Mouse (Mus musculus): ENCODE measurements around the gene Hes3. TPM values are rescaled to one million over a fixed set of nuclear protein-coding genes. Genes with fewer than 3 reads are reported as not detected.

The Hes3 gene
- total RNA-seq, 2 experiments from 2014 or later, result 0.35 TPM; not detected in 1

DNA sequence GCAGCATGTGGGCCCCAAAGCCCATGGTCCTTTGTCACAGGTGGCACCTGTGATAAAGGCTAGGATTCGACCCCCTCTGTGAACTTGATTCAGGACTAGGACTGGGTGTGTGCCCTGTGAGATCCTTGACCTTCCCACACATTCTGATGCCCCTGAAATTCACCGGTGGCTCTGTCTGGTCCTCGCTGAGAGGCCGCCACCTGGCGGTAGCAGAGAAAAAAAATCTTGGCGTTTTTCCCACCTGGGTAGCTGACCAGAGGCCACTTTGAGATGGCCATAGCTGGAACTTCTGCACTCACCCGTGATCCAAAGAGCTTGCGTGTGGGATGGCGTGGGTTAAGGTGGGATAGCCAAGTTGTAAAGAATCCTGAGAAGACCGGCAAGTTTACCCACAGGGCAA lies 6.0 kb downstream of the Hes3 start:
- peak in 1 of 2 experiments; percentile 50 for DNase-seq (ENCODE audit: low spot score in 2 of 2)
- intact Hi-C loops (cut with DNase I), result loop anchor here (2.0 kb wide), 1 partner anchor 113 kb away; no protein-coding TSS in a partner anchor

DNA sequence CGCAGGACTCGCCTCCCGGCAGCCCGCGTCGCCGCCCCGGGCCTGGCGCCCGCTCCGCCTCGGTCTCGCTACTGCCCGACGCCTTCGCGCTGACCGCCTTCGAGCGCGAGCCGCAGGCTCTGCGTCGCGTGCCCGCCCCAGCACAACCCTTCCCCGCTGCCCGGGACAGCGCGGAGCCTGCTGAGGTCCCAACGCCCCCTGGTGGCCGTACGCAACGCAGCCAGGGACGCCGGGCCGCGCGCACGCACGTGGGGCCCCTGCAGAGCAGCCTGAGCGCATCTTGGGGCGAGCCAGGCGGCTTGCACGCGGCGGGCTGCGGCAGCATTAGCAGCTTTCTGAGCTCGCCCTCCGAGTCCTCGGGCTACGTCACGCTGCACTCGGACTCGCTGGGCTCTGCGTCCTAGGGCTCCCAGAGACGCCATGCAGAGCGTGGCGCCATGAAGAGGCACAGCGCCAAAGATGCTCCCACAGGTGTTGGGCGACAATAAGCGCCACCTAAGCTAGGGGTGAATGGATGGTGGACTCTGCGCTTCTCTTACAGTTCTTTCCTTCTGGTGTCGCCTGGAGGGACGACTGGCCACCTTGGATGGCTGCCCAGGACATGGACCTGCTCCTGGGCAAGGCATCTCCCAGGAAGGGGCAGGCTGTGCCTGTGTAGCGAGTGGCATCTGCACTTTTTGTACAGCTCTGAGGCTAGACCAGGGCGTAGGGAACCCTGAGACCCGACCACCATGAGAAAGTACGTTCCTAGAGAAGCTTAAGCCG lies 8.1 kb downstream of the Hes3 start:
- peak; percentile 86 to 88 for DNase-seq (ENCODE audit: low spot score in 2 of 2)
- intact Hi-C loops (cut with DNase I), result no loop called here

DNA sequence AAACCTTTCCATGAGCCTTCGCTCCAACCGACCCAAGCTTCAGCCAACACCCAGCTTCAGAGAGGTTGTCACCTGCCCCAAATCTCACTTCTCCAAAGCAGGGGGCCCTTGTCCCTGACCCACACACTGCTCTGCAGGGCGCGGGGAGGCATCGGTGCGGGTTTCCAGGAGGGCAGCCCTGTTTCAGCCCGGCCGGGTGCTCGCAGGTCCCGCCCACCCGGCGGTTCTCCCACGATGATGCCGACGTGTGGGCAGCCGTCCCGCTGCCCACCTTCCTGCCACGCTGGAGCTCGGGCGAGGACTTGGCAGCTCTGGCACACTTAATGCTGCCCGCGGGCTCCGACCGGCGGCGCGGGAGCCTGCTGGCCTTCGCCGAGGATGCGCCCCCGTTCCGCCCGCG lies 8.7 kb downstream of the Hes3 start:
- intact Hi-C loops (cut with DNase I), result no loop called here
- no peak for DNase-seq (ENCODE audit: low spot score in 2 of 2)

DNA sequence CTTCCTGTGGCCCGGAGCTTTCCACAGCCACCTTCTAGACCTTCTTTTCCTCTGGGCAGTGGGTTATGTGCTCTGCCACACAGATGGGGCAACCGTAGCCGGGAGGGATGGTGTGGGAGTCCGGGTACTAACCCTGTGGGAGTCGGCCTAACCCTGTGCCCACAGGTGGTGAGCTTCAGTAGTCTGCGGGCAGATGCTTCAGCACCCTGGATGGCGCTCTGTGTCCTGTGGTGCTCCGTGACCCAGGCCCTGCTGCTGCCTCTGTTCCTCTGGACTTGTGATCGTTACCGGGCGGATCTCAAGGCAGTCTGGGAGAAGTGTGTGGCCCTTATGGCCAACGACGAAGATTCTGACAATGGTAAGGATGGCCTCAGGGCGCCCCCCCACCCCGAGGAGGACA lies 9.9 kb downstream of the Hes3 start:
- intact Hi-C loops (cut with DNase I), result no loop called here
- no peak for DNase-seq (ENCODE audit: low spot score in 2 of 2)

DNA sequence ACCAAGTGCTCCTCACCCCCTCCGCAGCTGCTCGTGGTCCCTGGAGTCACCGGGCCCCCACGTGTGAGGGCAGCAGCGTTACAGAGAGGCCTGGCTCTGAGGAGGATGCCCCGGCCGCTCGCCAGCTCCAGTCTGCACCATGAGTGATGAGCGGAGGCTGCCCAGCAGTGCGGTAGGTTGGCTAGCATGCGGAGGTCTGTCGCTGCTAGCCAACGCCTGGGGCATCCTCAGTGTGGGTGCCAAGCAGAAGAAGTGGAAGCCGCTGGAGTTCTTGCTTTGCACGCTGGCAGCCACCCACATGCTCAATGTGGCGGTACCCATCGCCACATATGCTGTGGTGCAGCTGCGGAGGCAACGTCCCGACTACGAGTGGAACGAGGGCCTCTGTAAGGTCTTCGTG lies 12.5 kb downstream of the Hes3 start:
- DNase-seq (ENCODE audit: low spot score in 2 of 2), result peak; percentile 60 to 70
- intact Hi-C loops (cut with DNase I), result no loop called here

DNA sequence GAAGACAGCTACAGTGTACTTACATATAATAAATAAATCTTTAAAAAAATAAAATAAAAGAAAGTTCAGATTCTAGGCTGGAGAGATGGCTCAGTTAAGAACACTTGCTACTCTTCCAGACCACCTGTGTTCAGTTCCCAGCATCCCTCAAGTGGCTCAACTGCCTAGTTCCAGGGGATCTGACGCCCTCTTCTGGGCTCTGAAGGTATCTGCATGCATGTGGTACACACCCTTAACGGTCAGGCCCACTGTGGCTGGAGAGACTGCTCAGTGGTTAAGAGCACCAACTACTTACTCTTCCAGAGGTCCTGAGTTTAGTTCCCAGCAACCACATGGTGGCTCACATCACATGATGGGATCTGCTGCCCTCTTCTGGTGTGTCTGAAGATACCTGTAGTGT lies 13.5 kb downstream of the Hes3 start:
- intact Hi-C loops (cut with DNase I), result no loop called here
- no peak for DNase-seq (ENCODE audit: low spot score in 2 of 2)

DNA sequence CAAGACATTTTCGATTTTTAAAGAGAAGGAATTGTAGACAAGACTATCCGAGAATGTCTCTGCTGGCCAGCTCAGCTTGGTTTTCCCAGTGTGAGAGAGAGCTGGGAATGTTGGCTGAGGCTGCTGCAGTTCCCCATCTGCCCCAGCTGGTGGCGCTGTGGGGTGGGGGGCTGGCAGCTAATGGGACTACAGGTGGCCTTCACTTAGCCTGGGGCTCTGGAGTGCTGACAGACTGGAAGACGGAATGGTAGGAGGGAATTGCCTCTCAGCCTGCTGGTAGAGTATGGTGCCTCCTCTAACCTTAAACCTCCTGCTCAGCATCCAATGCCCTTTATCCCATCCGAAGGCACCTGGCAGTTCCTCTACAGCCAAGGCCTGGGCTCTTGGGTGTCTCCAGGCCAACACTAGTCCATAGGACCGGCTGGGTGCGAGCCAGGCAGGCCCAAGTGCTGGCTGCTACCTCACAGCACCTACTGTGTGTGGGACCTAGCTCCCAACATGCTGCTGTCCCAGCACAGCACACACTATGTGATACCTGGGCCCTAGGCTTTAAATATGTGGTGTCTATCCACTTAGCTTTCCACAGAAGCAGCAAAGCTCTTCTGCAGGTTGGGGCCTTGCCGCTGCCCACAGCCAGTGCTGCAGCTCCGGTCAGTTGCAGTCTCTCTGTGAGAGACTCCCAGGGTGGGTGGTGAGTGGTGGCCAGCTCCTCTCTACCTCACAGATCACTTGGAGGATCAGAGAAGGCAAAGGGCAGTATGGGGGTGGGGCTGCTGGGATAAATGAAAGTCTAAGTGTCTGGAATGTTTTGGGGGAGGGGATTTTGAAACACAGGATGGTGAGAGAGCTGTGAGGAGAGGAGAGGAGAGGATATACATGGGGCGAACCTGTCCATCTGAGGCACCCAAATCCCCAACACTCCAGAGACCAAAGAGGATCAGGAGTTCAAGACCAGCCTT lies 14.8 kb downstream of the Hes3 start:
- intact Hi-C loops (cut with DNase I), result no loop called here
- no peak for DNase-seq (ENCODE audit: low spot score in 2 of 2)

DNA sequence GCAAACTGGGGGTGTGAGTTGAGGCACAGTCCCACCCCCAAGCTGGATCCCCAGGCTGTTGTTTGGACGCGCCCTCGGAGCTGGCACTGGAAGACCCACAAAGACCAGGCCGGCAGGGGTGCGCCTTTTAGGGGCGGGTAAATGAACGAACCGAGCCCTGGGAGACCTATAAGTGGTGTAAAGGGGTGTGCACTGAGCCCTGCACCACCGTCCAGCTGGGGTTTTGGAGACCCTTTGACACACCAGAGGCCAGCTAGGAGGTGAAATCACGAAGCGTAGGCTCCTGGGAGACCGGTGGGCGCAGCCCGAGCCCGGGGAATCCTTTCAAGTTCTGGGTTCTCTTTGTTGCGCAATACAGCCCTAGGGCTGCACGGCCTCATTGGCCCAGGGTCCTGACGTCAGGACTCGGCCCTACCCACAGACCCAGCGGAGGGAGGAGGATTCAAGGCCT lies 16.8 kb downstream of the Hes3 start:
- intact Hi-C loops (cut with DNase I), result no loop called here
- no peak for DNase-seq (ENCODE audit: low spot score in 2 of 2)

DNA sequence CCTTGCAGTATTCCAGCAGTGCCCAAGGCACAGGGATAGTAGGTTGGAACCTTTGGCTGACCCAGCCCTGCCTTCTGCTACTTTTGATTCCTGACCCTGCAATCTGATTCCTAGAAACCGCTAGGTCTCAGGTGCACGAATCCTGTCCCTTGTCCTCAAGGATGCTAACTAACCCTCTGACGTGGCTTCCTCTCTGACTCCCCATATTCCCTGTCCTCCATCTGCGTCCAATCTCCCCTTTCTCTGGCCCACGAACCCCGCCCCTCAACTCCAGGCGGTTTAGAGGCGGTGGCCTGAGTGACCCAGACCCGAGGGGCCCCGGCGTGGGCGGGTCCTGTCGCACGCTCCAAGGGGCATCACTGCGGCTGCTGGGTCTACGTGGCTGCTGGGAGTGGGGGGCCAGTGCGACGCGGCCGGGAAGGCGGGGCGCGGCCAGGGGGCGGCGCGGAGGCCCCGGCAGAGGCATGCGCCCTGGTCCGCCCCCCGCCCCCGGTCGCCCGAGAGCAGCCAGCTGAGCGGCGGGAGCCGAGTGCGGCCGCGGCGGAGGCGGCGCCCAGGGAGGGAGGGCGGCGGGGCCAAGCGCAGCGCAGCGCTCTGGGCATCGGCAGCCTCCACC lies 17.7 kb downstream of the Hes3 start, which contains the start of gene Gpr153:
Gene Gpr153, plus strand, starts transcription at position 612 of the 616 bp plus-strand sequence.
- intact Hi-C loops (cut with DNase I), result no loop called here
- peak; percentile 48 to 72 for DNase-seq (ENCODE audit: low spot score in 2 of 2)

DNA sequence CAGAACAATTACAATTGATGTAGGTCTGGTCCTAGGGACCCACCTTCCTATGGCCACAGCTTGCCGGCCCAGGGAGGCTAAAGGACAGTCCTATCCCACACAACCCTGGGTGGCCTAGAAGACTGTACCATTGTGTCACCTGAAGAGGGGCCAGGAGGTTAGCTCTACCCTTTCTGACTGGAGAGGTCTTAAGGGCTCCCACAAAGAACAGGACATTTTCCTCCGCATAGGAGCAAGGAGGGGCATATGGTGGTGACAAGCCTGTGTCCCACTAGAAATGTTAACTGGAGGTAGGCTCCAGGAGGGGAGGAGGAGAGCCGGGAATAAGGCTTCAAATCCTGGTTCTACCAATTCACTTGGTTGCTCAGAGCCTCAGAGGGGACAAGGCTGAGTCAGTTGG lies 18.3 kb downstream of the Hes3 start:
- DNase-seq (ENCODE audit: low spot score in 2 of 2), result no peak
- intact Hi-C loops (cut with DNase I), result no loop called here

DNA sequence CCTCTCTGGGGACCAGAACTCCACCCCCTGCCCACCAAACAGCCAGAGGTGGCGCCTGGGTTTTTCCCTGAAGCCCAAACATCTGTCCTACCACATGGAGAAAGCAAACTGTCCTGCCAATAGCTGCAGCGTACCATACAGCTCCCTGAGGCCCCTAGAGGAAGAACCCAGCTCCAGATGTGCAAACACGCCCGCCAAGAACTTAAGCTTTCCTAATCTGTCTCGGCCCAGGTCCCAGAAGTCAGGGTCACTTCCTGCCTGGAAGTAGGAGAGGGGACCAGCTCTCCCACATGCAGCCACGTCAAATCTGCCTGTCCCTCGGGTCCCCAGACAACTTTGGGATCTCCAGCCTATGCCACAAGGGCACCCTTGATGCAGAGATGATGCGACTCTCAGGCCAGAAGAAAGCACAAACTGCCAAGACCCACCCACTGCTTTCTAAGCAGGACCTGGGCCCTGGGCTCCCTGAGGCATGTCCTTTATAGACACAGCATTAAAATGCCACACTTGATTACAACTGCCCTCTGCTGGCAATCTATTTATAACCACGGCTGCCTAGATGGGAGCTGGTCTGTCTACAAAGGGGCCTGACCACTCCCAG lies 18.9 kb downstream of the Hes3 start:
- intact Hi-C loops (cut with DNase I), result no loop called here
- DNase-seq (ENCODE audit: low spot score in 2 of 2), result no peak

DNA sequence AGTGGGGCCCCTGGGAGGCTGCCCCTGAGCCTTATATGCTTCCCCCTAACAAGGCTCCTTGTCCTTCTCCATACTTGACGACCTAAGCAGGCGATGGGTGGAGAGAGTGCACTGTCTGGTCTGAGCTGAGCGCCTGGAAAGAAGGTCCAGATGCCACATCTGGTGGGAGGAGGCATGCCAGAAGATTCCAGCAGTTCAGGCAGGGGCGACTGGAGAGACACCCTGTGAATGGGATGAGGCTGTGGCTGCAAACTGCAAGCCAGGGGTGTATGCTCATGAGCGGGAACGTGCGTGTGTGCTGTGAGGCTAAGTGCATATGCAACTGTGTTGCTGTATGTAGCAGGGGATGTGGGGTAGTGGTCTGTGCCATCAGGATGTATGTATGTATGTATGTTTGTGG lies 19.5 kb downstream of the Hes3 start:
- DNase-seq (ENCODE audit: low spot score in 2 of 2), result no peak
- intact Hi-C loops (cut with DNase I), result no loop called here

DNA sequence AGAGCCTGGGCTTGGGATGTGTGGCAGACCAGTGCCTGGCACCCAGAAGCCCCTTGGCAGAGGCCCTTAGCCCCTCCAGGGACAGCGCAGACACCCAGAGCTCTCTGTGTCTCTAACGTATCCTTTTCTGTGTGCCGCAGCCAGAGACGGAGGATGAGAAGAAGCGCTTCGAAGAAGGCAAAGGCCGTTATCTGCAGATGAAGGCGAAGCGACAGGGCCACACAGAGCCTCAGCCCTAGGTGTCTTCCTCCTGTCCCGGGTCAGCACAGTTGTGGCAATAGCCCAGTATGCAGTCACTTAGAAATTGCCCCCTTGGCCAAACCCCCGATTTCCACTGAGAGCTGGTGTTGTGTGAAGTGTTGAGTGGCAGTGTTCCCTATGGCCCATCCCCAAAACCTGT lies 20.1 kb downstream of the Hes3 start:
- DNase-seq (ENCODE audit: low spot score in 2 of 2), result no peak
- intact Hi-C loops (cut with DNase I), result no loop called here

DNA sequence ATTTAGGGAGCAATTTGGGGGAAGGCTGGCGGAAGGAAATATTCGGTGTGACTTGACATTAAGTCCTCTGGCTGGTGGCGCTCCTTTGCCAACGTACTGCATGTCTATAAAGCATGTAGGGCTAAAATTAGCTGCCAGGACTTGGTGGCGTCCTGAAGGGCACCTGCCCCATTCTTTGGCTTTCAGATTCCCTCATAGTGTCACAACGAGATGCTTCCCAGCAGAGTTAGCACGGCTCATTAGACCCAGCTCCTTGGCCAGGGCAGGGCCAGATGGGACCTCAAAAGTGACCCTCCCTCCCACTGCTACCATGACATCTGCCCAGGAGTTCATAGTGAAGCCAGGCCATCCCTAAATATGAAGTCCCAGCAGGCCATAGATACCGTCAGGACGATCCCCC lies 20.9 kb downstream of the Hes3 start:
- DNase-seq (ENCODE audit: low spot score in 2 of 2), result no peak
- intact Hi-C loops (cut with DNase I), result no loop called here

DNA sequence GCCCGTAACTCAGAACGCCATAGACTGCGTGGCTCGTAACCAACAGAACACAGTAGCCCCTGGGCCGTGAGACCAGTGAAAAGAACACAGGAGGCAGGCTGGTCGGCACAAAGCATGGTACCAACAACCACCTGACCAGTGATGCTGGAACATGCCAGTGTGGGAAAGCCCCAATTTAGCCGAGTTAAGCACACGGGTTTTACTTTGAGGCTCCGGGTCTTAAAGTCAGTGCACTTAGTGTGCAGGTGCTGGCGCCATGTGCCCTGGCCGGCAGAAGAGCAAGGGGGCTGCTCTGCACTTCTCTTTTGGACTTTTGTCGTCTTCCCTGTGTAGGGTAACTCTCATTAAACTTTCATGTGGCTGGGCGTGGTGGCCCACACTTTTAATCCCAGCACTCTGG lies 21.5 kb downstream of the Hes3 start:
- intact Hi-C loops (cut with DNase I), result no loop called here
- no peak for DNase-seq (ENCODE audit: low spot score in 2 of 2)

DNA sequence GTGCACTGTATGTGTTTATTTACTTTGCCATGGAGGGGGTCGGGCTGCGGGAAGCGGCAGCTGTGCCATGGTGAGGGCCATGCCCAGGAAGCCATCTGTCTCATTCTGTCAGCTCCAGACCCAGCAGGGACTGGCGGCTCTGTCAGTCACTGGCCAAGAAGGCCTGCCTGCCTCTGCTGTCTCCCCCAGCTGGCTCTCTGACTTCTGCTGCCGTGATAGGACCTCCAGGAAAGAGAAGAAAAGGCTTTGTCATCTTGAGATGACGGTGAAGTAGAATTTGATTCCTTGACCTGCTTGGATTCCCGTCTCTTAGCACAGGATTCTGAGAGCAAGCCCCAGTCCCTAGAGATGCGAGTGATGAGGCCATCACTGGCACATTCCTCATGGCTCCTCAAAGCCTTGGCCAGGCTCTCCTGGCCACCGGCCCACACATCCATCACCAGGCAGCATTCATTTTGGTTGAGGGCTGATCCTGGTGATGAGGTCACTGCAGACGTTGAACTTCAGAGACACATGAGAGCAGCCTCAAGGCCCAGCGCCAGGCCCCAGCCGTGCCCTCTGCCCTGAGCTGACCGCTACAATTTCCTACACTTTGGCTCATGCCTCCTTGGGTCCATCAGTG lies 23.6 kb downstream of the Hes3 start:
- intact Hi-C loops (cut with DNase I), result no loop called here
- no peak for DNase-seq (ENCODE audit: low spot score in 2 of 2)

DNA sequence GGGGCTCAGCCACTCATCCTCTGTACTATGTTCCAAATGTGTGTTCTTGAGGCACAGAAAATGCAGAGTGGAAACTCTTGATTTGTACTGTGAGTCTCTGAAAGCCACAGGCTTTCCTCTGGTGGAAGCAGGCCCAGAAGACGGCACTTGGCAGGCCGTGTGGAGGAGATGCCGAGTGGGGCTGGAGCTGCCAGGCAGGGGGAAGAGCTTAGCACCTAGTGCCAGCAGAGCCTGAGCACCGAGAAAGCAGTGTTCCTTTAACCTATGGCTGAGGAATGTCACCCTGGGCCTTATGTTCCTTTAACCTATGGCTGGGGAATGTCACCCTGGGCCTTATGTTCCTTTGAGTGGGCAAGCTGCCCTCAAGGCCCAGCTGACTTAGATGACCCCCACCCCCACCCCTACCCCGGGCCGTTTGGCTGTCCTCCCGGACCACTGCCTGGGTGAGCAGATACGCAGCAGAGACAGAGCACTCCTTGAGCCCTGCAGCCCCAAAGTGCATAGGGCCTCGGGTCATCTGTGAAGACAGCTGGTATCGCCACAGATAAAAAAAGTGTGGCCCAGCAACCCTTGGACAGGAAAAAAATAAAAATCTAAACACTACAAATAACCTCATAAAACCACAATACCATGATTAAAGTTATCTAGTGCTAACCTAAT lies 25.1 kb downstream of the Hes3 start:
- intact Hi-C loops (cut with DNase I), result no loop called here
- peak; percentile 62 to 64 for DNase-seq (ENCODE audit: low spot score in 2 of 2)

DNA sequence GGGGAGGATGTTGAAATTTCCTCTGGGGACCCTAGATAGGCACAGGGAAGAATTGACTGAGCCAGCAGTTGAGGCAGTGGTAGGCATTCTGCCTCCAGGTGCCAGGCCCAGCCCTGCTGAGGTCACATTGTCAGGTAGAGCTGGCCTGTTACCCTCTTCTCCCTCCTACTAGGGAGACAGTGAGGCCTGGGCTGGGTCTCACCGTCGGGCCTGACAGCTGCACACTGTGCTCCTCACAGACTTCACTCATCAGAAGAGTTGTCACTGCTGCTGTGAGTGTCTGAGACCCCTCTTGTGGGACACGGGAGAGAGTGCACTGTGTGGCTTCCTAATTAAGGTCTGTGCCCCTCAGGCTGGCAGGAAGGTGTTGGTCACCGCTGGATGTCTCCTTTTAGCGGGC lies 25.7 kb downstream of the Hes3 start:
- intact Hi-C loops (cut with DNase I), result no loop called here
- DNase-seq (ENCODE audit: low spot score in 2 of 2), result no peak

Data from left cerebral cortex, postnatal 36 days (tissue).